18 mouse cellular contexts compared by ENCODE assay signal in genomic region chr9:111474458-111474745, GRCm38 (mm10). TPM values are rescaled to one million over a fixed set of nuclear protein-coding genes. Genes with fewer than 3 reads are reported as not detected.
DNase-seq lines count a peak whose midpoint lies in the region; ATAC-seq lines count a peak whose summit lies in the region.
"Had no signal": no experiment of that assay in that cellular context is flagged by ENCODE, and none has a peak within 500 bp of the region (broad histone marks: within the 10 kb centered on the region; RNA-seq: fewer than 3 reads in every experiment).

No protein-coding gene starts in this region.

- ATAC-seq in kidney, embryonic 14.5 days (ENCODE audit: low FRiP score, low TSS enrichment) = no peak
- no peak for ATAC-seq in midbrain, embryonic 15.5 days (replicated peaks)
- ATAC-seq in midbrain, embryonic 16.5 days = no peak
- ATAC-seq: forebrain, embryonic 16.5 days; intestine, postnatal 0 days had no signal

- H3K9me3 ChIP-seq in kidney, embryonic 14.5 days (ENCODE audit: control insufficient read depth, low read length) = no peaks in the 10 kb centered on the region
- no peaks in the 10 kb centered on the region for H3K9me3 ChIP-seq in midbrain, embryonic 10.5 days (replicated peaks)
- no peaks in the 10 kb centered on the region for H3K9me3 ChIP-seq in midbrain, embryonic 15.5 days
- H3K9me3 ChIP-seq in midbrain, embryonic 16.5 days (replicated peaks; ENCODE audit: control insufficient read depth, low read length, poor library complexity, severe bottlenecking) = no peaks in the 10 kb centered on the region
- H3K9me3 ChIP-seq: hindbrain, embryonic 15.5 days had no signal

- H3K4me2 ChIP-seq in kidney, embryonic 14.5 days (replicated peaks; ENCODE audit: low read depth, low read length) = no peak overlapping the region
- no peak overlapping the region for H3K4me2 ChIP-seq in midbrain, embryonic 15.5 days
- H3K4me2 ChIP-seq in midbrain, embryonic 16.5 days (ENCODE audit: low read length) = no peak overlapping the region
- H3K4me2 ChIP-seq: hindbrain, embryonic 15.5 days had no signal

- peak overlapping the region; percentile 20; the same call in 1 of the 2 replicates for H3K27ac ChIP-seq in kidney, embryonic 14.5 days (ENCODE audit: low read depth, low read length)
- 0 out of 2 replicates have a peak overlapping the region, but pooled peaks have one; percentile 13 for H3K27ac ChIP-seq in midbrain, embryonic 10.5 days (replicated peaks)
- no peak overlapping the region for H3K27ac ChIP-seq in midbrain, embryonic 15.5 days
- H3K27ac ChIP-seq in midbrain, embryonic 16.5 days (ENCODE audit: low read length) = peak overlapping the region; percentile 39; the same call in 1 of the 2 replicates

- no peak overlapping the region for H3K4me3 ChIP-seq in kidney, embryonic 14.5 days (ENCODE audit: low read length)
- H3K4me3 ChIP-seq in midbrain, embryonic 10.5 days = no peak overlapping the region
- no peak overlapping the region for H3K4me3 ChIP-seq in midbrain, embryonic 15.5 days
- no peak overlapping the region for H3K4me3 ChIP-seq in midbrain, embryonic 16.5 days (ENCODE audit: low read depth, low read length)
- H3K4me3 ChIP-seq: hindbrain, embryonic 15.5 days had no signal

- no peaks in the 10 kb centered on the region for H3K27me3 ChIP-seq in kidney, embryonic 14.5 days (ENCODE audit: control insufficient read depth, insufficient read depth, low read length)
- H3K27me3 ChIP-seq in midbrain, embryonic 10.5 days (ENCODE audit: low read depth, poor library complexity, severe bottlenecking) = no peaks in the 10 kb centered on the region
- no peaks in the 10 kb centered on the region for H3K27me3 ChIP-seq in midbrain, embryonic 15.5 days (replicated peaks)
- no peaks in the 10 kb centered on the region for H3K27me3 ChIP-seq in midbrain, embryonic 16.5 days (ENCODE audit: control insufficient read depth, insufficient read depth, low read depth, low read length)
- H3K27me3 ChIP-seq: hindbrain, embryonic 15.5 days had no signal

- 76% methylated on average over 3 of the region's 3 CpGs for WGBS in kidney, embryonic 14.5 days
- WGBS in midbrain, embryonic 10.5 days = 69% methylated on average over 3 of the region's 3 CpGs
- 36% methylated on average over 3 of the region's 3 CpGs for WGBS in midbrain, embryonic 15.5 days
- WGBS in midbrain, embryonic 16.5 days = 43% methylated on average over 3 of the region's 3 CpGs

- no peak for DNase-seq in kidney, postnatal 4 days
- DNase-seq in midbrain, embryonic 10.5 days (ENCODE audit: low spot score) = no peak
- DNase-seq in urinary bladder, adult 18-20 months (ENCODE audit: low spot score in 2 of 2) = no peak
- DNase-seq in ovary, adult 18-20 months (ENCODE audit: low spot score) = no peak
- DNase-seq: adrenal gland, adult 2 months; cerebellum, adult 9-11 months; gastrocnemius, postnatal 36 days; lung, adult 18-20 months; lung, postnatal 14 days; retina, postnatal 1 day; right cerebral cortex, postnatal 4 days; thymus, adult 2 months had no signal

- H3K36me3 ChIP-seq in kidney, embryonic 14.5 days (ENCODE audit: control insufficient read depth, insufficient read depth, low read length) = no peaks in the 10 kb centered on the region
- H3K36me3 ChIP-seq in midbrain, embryonic 10.5 days = no peaks in the 10 kb centered on the region
- no peaks in the 10 kb centered on the region for H3K36me3 ChIP-seq in midbrain, embryonic 15.5 days (replicated peaks)
- H3K36me3 ChIP-seq in midbrain, embryonic 16.5 days (ENCODE audit: control insufficient read depth, insufficient read depth, low read length) = no peaks in the 10 kb centered on the region
- H3K36me3 ChIP-seq: hindbrain, embryonic 15.5 days had no signal

- no peak overlapping the region for H3K9ac ChIP-seq in kidney, embryonic 14.5 days (ENCODE audit: low read depth, low read length)
- H3K9ac ChIP-seq in midbrain, embryonic 15.5 days = no peak overlapping the region
- no peak overlapping the region for H3K9ac ChIP-seq in midbrain, embryonic 16.5 days (ENCODE audit: low read depth, low read length)
- H3K9ac ChIP-seq: hindbrain, embryonic 15.5 days had no signal

- H3K4me1 ChIP-seq in kidney, embryonic 14.5 days (ENCODE audit: control insufficient read depth, insufficient read depth, low read length) = no peaks in the 10 kb centered on the region
- H3K4me1 ChIP-seq in midbrain, embryonic 10.5 days = peaks cover 10% of the 10 kb centered on the region
- H3K4me1 ChIP-seq in midbrain, embryonic 15.5 days = peaks cover 34% of the 10 kb centered on the region
- H3K4me1 ChIP-seq in midbrain, embryonic 16.5 days (ENCODE audit: control insufficient read depth, insufficient read depth, low read length) = peaks cover 30% of the 10 kb centered on the region

RNA-seq across cellular contexts. Expression of gene Dclk3, which starts 35.5 kb away (rescaled TPM):
- polyA plus RNA-seq in kidney, embryonic 14.5 days (2014; fragmentation: Nextera tagmentation; extraction: Ambion mirVana) = 1.0 and 2.0 TPM in 2 replicates
- polyA plus RNA-seq in midbrain, embryonic 10.5 days (2016; fragmentation: Nextera tagmentation; extraction: Ambion mirVana) = 0.15 and 0.21 TPM in 2 replicates
- 5.9 and 6.8 TPM in 2 replicates for polyA plus RNA-seq in midbrain, embryonic 15.5 days (2015; fragmentation: Nextera tagmentation; extraction: Ambion mirVana)
- polyA plus RNA-seq in midbrain, embryonic 16.5 days (2015; fragmentation: Nextera tagmentation; extraction: Ambion mirVana) = 7.0 and 7.5 TPM in 2 replicates
